Mouse (Mus musculus) midbrain, embryonic 10.5 days (tissue): ENCODE results near the gene Gm11037. TPM values are rescaled to one million over a fixed set of nuclear protein-coding genes. Genes with fewer than 3 reads are reported as not detected.
"Not testable (repeated sequence)": the region's sequence is repeated elsewhere in the genome, so short reads cannot be mapped to it uniquely, and the experiment has no call there.

Experiments used
- DNase-seq: peaks from one replicate; pipeline ENCODE4 v3.0.0-alpha.2; 2017; ENCODE audit warnings: low spot score
- H3K27ac ChIP-seq: fragments of 300-500 bp; sonication (generic); replicated peaks from 2 replicates; pipeline ENCODE4 v1.5.1; 2016; ENCODE audit warnings: mild to moderate bottlenecking
- H3K27me3 ChIP-seq: fragments of 300-500 bp; sonication (generic); 2 replicates; pipeline ENCODE4 v1.6.1; 2016; ENCODE audit warnings: low read depth, mild to moderate bottlenecking; ENCODE audit not compliant: poor library complexity, severe bottlenecking
- H3K36me3 ChIP-seq: fragments of 300-500 bp; sonication (generic); 2 replicates; pipeline ENCODE4 v1.6.1; 2016; ENCODE audit warnings: mild to moderate bottlenecking, moderate library complexity
- H3K4me1 ChIP-seq: fragments of 300-500 bp; sonication (generic); 2 replicates; pipeline ENCODE4 v1.6.1; 2016
- H3K4me3 ChIP-seq: fragments of 300-500 bp; sonication (generic); 2 replicates; pipeline ENCODE4 v1.5.1; 2016; ENCODE audit warnings: mild to moderate bottlenecking, moderate library complexity
- H3K9me3 ChIP-seq: fragments of 300-500 bp; sonication (generic); replicated peaks from 2 replicates; pipeline ENCODE4 v1.6.1; 2016; ENCODE audit warnings: mild to moderate bottlenecking
- WGBS: fragments of 180-500 bp; shearing (Covaris S2); methylation state at CpG from one replicate; pipeline ENCODE4 v1.1.7; 2016; 5-methylcytosine and 5-hydroxymethylcytosine counted together
- polyA plus RNA-seq: library from polyadenylated mRNA; unstranded; fragments of >200 nt; fragmentation: Nextera tagmentation; extraction: Ambion mirVana; gene quantifications from 2 replicates; pipeline ENCODE4 v1.2.1, GENCODE M21; 2016

Gm11037 gene
- not detected in 2 replicates for polyA plus RNA-seq

GRCm38 (mm10) chr2:131132930-131133547 is at the start of gene Gm11037:
Gm11037 (plus strand) TSS chr2:131133497.
- Histone ChIP-seq H3K27me3 (peaks cover 7% of the 10 kb centered on the region), H3K9me3 (no peaks in the 10 kb centered on the region), H3K4me1 (peaks cover 18% of the 10 kb centered on the region), H3K36me3 (no peaks in the 10 kb centered on the region), H3K27ac (peak within 1 kb of the TSS; percentile 64; the same call in 1 of the 2 replicates), H3K4me3 (no peak within 1 kb of the TSS)
- no peak for DNase-seq
- 88% methylated on average over 9 of the region's 9 CpGs for WGBS

DNA sequence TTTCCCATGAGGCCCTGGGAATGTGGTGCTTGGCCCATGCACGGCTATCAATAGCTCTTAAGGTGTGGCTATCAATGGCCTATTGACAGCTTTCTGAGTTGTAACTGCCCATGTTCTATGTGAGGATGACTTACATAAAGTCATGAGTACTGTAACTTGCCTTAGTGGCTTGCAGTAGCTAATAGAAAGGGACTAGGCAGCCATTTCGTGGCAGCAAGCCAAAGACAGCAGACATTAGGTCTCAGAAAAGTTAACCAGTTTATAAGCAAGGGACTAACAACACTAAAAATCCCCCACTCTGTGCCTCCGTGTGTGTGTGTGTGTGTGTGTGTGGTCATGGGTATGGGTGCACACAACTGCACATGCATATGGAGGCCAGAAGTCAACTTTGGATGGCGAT is 49.1 kb upstream of the Gm11037 start:
- no peak for DNase-seq
- no peaks in the 10 kb centered on the region for H3K9me3 ChIP-seq
- H3K4me3 ChIP-seq, result no peak overlapping the region
- H3K36me3 ChIP-seq, result no peaks in the 10 kb centered on the region
- 87% methylated on average over 4 of the region's 4 CpGs for WGBS
- 0 out of 2 replicates have a peak, but pooled peaks cover 4% of the 10 kb centered on the region for H3K4me1 ChIP-seq
- H3K27ac ChIP-seq, result no peak overlapping the region
- no peaks in the 10 kb centered on the region for H3K27me3 ChIP-seq

DNA sequence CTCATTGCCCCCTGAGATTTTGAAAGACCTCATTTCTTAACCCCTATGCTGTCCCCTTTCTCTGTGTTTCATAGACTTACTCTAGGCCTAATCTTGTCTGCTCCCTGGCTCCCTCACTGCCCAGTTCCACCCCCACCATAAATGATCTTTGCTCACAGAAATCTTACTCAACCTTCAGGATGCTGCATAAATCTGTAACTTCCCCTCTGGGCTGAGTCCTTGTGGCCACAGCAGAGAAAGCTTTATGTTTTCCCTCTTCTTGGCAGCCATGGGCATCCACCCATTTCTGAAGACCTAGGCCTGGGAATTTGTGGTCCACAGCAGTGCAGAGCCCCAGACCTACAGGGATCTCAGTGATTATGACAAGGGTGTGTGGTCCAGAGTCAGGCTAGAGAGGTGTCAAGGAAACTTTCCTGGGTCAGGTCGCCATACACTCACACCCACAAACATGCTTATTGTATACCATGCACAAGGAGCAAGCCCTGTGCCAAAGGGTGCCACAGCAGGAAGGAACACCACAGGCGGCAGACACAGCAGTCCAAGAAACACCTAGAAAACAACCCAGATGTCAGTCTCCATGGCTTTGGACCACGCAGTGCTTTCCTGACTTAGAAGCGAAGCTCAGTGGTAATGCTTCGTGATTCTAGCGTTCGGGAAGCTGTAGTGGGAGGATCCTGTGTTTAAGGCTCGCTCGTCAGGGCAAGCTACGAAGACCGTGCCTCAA is 46.5 kb upstream of the Gm11037 start, which contains the start of gene Siglec1:
Gene Siglec1, minus strand, starts transcription at position 99 of the 724 bp plus-strand sequence.
- no peaks in the 10 kb centered on the region for H3K9me3 ChIP-seq
- DNase-seq, result no peak
- WGBS, result 86% methylated on average over 11 of the region's 11 CpGs
- H3K36me3 ChIP-seq, result no peaks in the 10 kb centered on the region
- H3K27ac ChIP-seq, result no peak within 1 kb of the TSS
- no peaks in the 10 kb centered on the region for H3K27me3 ChIP-seq
- no peak within 1 kb of the TSS for H3K4me3 ChIP-seq
- 0 out of 2 replicates have a peak, but pooled peaks cover 4% of the 10 kb centered on the region for H3K4me1 ChIP-seq

GRCm38 (mm10) chr2:131088581-131088980 is 44.7 kb upstream of the Gm11037 start:
- Histone ChIP-seq H3K4me3 (no peak overlapping the region), H3K9me3 (no peaks in the 10 kb centered on the region), H3K4me1 (0 out of 2 replicates have a peak, but pooled peaks cover 4% of the 10 kb centered on the region), H3K36me3 (no peaks in the 10 kb centered on the region), H3K27me3 (no peaks in the 10 kb centered on the region), H3K27ac (no peak overlapping the region)
- no peak for DNase-seq
- WGBS, result 81% methylated on average over 4 of the region's 4 CpGs

DNA sequence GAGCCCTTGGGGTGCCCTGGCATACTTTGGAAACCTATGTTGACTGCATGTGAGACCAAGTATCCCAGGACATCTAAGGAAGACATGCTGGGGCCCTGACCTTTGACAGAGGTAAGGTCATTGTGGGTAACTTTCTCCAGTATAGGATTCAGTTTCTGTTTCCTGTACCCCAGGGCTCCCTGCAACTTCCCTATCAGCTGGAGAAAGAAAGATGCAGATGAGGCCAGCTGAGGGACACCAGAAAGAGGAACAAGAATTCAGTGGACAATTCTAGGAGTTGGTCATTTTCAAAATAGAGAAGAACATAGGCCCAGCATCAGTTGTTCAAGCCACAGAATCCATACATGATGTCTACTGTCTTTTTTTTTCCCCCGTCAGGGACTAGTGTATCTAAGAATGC is 43.7 kb upstream of the Gm11037 start:
- Histone ChIP-seq H3K4me1 (0 out of 2 replicates have a peak, but pooled peaks cover 4% of the 10 kb centered on the region), H3K27me3 (no peaks in the 10 kb centered on the region), H3K27ac (no peak overlapping the region), H3K4me3 (no peak overlapping the region), H3K36me3 (no peaks in the 10 kb centered on the region), H3K9me3 (no peaks in the 10 kb centered on the region)
- no peak for DNase-seq
- WGBS, result 96% methylated on average over 1 of the region's 1 CpGs

DNA sequence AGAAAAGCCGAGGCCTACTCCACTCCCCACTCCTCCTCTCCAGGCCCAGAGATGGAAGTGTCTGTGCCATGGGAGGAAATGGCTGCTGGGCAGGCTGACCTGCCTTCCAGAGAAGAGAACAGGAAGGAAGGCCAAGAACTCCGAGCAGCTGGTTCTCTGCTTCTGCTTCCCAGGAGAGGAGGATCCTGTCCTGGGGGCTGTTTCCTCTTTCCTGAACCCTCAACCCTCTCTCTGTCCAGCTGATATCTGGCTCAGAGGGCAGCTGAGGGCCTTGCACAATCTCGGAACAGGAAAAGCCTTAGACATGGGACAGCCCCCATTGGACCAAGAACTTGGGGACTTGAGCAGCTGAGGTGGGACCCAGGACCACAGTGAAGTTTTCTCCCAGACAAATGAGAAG is 42.4 kb upstream of the Gm11037 start:
- H3K4me3 ChIP-seq, result no peak overlapping the region
- no peaks in the 10 kb centered on the region for H3K27me3 ChIP-seq
- WGBS, result 87% methylated on average over 3 of the region's 3 CpGs
- H3K27ac ChIP-seq, result no peak overlapping the region
- H3K36me3 ChIP-seq, result no peaks in the 10 kb centered on the region
- peaks cover 2% of the 10 kb centered on the region for H3K4me1 ChIP-seq
- DNase-seq, result no peak
- no peaks in the 10 kb centered on the region for H3K9me3 ChIP-seq

DNA sequence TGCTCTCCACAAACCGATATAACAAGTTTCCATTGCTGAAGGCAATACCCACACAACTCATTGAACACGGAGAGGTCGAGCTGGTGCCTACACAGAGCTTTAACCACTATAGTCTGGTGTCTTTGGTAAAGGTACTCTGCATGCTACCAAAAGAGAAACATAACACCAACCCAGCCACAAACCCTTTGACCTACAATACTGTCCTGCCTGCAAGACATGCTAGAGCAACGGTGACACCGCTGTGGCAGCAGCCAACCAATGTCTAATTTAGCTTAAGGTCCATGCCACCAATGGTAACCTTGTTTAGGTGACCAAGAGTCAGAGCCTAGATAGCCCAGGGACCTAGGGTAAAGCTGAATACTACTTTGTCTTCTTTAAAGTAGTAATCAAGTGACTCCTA is 39.7 kb upstream of the Gm11037 start:
- peaks cover 11% of the 10 kb centered on the region for H3K4me1 ChIP-seq
- DNase-seq, result no peak
- no peak overlapping the region for H3K4me3 ChIP-seq
- H3K27me3 ChIP-seq, result no peaks in the 10 kb centered on the region
- no peak overlapping the region for H3K27ac ChIP-seq
- WGBS, result 93% methylated on average over 5 of the region's 5 CpGs
- no peaks in the 10 kb centered on the region for H3K36me3 ChIP-seq
- H3K9me3 ChIP-seq, result no peaks in the 10 kb centered on the region

DNA sequence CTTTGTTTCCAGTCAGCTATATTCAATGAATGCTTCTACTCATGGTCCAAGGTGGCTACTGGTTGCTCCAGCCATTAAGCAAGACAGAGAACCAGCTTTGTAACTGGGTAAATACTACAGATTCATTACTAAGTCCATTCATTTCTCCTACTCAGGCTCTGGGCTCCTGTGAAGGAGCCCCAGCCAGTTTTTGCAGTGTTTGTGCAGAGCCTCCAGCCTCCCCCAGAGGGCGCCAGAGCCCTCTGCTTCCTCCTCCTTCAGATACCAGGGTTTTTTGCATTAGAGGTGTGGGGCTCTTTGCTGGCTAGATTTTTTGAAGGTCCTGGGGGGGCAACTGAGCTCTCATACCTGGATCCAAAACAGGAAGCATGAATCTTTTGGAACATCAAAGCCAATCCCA is 38.5 kb upstream of the Gm11037 start:
- 3% methylated on average over 1 of the region's 1 CpGs for WGBS
- H3K27ac ChIP-seq, result no peak overlapping the region
- peaks cover 11% of the 10 kb centered on the region for H3K4me1 ChIP-seq
- H3K27me3 ChIP-seq, result no peaks in the 10 kb centered on the region
- no peaks in the 10 kb centered on the region for H3K9me3 ChIP-seq
- DNase-seq, result peak; percentile 72
- no peaks in the 10 kb centered on the region for H3K36me3 ChIP-seq
- no peak overlapping the region for H3K4me3 ChIP-seq

DNA sequence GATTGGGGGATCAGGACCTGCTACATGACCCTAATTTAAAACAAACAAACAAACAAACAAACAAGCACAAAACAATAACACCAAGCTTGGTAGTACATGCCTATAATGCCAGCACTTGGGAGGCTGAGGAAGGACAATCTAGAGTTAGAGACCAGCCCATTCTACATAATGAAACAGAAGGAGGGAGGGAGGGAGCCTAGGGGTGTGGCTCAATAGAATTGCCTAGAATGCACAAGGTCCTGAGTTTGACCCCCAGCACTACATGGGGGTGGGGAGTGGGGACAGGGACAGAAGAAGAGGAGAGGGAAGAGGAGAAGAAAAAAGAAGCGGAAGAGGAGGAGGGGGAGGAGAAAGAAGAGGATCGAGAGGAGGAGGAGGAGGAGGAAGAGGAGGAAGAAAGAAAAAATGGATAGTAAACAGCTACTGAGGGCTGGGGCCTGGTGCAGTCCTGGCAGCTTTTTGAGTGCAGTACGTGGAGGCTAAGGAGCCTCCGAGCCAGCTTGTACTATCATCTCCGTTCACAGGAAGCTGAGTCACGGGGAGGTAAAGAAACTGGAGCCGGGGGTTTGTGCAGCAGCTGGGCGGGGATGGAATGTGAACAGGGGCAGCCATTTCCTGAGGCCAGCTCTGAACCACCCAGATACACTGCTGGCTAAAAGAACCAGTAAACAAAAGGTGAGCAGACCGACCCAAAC is 37.0 kb upstream of the Gm11037 start:
- no peaks in the 10 kb centered on the region for H3K9me3 ChIP-seq
- no peaks in the 10 kb centered on the region for H3K36me3 ChIP-seq
- DNase-seq, result peak; percentile 40
- H3K4me3 ChIP-seq, result peak overlapping the region; percentile 20
- WGBS, result 29% methylated on average over 9 of the region's 9 CpGs
- H3K27ac ChIP-seq, result peak overlapping the region; percentile 80
- H3K4me1 ChIP-seq, result peaks cover 11% of the 10 kb centered on the region
- no peaks in the 10 kb centered on the region for H3K27me3 ChIP-seq

- no peaks in the 10 kb centered on the region for H3K9me3 ChIP-seq
- H3K4me1 ChIP-seq, result peaks cover 11% of the 10 kb centered on the region
- no peaks in the 10 kb centered on the region for H3K36me3 ChIP-seq
- WGBS, result 81% methylated on average over 4 of the region's 4 CpGs
- H3K27ac ChIP-seq, result no peak overlapping the region
- no peak for DNase-seq
- no peak overlapping the region for H3K4me3 ChIP-seq
- no peaks in the 10 kb centered on the region for H3K27me3 ChIP-seq
Observed at GRCm38 (mm10) chr2:131097087-131097486, 36.2 kb upstream of the Gm11037 start.

GRCm38 (mm10) chr2:131101530-131101929 is 31.8 kb upstream of the Gm11037 start:
- 48% methylated on average over 3 of the region's 3 CpGs for WGBS

GRCm38 (mm10) chr2:131104021-131104420 is 29.3 kb upstream of the Gm11037 start:
- 89% methylated on average over 4 of the region's 4 CpGs for WGBS
- DNase-seq, result no peak
- no peaks in the 10 kb centered on the region for H3K9me3 ChIP-seq
- no peak overlapping the region for H3K27ac ChIP-seq
- H3K4me3 ChIP-seq, result no peak overlapping the region
- no peaks in the 10 kb centered on the region for H3K4me1 ChIP-seq
- no peaks in the 10 kb centered on the region for H3K27me3 ChIP-seq
- no peaks in the 10 kb centered on the region for H3K36me3 ChIP-seq

More at GRCm38 (mm10) chr2:131101530-131101929, 31.8 kb upstream of the Gm11037 start:
- H3K4me3 ChIP-seq, result no peak overlapping the region
- no peak for DNase-seq
- peaks cover 3% of the 10 kb centered on the region for H3K4me1 ChIP-seq
- H3K36me3 ChIP-seq, result no peaks in the 10 kb centered on the region
- no peak overlapping the region for H3K27ac ChIP-seq
- H3K27me3 ChIP-seq, result no peaks in the 10 kb centered on the region
- no peaks in the 10 kb centered on the region for H3K9me3 ChIP-seq

GRCm38 (mm10) chr2:131105061-131105460 is 28.2 kb upstream of the Gm11037 start:
- H3K27me3 ChIP-seq, H3K9me3 ChIP-seq, H3K4me1 ChIP-seq, H3K36me3 ChIP-seq, H3K27ac ChIP-seq, DNase-seq, H3K4me3 ChIP-seq: not testable (repeated sequence)
- 69% methylated on average over 4 of the region's 4 CpGs for WGBS
